Mouse (Mus musculus) heart, adult 2 months (tissue): ENCODE results near the gene BC004004.

ENCODE experiments used
- CTCF ChIP-seq: fragments of 200-600 bp; IDR thresholded peaks from 2 replicates; pipeline ENCODE4 v1.8.1; 2022; ENCODE audit warnings: antibody characterized with exemption, mild to moderate bottlenecking, moderate library complexity
- POLR2A ChIP-seq: fragments of 200-500 bp; IDR thresholded peaks from 2 replicates; pipeline ENCODE4 v1.6.1; 2011; ENCODE audit warnings: mild to moderate bottlenecking, low read depth, low read length, control low read depth; ENCODE audit not compliant: insufficient read depth

- TF ChIP-seq CTCF (no peak), POLR2A (no peak)
Measured at GRCm38 (mm10) chr17:29312082-29312481, 43.5 kb downstream of the BC004004 start.
